Mouse (Mus musculus): ENCODE results near the gene Ttll2.
"Not testable (repeated sequence)": the region's sequence is repeated elsewhere in the genome, so short reads cannot be mapped to it uniquely, and the experiment has no call there.

The Ttll2 gene

DNA sequence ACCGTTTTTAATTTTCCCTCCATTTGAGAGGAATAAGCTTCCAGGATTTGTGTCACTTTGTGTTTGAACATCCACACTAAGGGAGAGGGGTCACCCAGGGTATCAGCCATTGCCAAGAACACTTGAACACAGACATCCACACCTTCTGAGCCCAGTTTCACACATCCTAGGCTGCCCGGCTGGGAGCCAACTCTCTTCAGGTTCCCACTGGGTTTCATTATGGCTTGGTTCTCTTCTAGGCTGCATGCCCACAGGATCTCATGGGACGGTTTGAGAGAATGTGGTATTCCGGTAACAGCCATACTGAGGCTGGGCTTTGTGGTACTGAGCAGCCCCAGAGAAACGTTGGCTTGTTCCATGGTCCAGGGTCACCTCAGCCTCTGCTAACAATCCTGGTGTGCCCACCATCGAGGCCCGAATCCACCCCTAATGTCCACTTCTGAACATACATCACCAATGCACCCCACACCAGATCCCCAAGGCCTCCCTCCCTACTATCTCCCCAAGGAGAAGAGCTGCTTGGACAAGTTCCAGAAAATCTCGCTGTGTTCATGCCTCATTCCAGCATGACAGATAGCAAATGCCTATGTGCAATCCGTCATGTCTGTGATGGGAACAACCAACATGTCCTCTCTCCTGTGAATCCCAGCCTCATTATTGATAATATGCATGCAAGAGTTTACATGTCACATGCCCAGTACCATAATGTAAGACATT, 8.4 kb upstream of the Ttll2 start:
- DNase-seq: not testable (repeated sequence)

DNA sequence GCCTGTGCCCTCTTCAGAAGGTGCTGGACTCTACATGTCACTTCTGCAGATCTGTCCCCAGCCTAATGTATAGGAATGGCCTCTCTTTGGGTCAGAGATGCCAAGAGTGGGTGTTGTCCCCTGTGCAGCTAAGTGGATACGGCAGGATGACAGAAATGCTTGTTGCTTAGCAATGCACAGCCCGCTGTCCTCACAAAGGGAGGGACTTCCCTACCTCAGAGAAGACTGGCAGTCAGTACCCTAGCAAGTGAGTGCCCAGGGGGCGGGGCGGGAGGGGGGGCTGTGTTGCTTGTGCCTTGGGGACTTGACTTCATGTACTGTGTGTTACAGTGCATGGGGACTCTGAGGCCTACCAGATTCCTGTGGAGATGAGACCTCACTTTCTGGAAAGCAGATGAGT, 7.3 kb upstream of the Ttll2 start:
- DNase-seq: not testable (repeated sequence)

DNA sequence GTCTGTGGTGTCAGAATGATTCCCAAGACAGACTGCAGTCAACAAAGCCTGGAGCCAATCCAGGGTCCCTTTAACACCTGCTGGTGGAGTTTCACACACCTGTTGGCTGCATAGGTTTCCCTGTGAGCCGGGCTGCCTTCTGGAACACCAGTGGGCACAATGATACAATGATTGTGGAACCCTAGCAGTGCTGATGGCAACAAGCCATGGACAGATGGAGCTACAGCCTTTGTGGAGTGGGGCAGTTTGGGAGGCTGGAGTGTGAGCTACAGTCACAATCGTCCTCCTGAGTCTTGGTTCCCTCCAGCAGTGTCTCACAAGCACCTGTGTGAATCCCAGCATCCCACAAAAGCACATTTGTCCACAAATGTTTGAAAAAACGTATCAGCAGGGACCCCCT, 3.7 kb downstream of the Ttll2 start:
- not testable (repeated sequence) for DNase-seq

DNA sequence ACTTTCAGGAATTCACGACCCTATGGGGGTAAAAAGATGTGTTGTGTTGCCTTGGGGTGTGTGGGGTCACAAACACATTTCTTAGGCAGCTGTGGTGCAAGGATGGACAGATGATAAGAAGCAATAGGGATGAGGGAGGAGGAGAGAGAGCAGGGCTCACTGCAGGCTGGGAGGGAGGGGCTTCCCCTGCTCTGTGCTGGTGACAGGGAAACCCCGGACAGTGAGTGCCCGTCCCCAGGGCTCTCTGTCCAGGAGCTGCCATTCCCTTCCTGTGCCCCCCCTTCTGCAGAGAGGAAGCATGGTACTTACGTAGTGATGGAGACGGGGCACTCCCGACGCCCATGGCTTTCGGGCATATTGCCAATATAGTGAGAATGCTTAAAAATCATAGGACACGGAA, 15.1 kb downstream of the Ttll2 start:
- not testable (repeated sequence) for DNase-seq

DNA sequence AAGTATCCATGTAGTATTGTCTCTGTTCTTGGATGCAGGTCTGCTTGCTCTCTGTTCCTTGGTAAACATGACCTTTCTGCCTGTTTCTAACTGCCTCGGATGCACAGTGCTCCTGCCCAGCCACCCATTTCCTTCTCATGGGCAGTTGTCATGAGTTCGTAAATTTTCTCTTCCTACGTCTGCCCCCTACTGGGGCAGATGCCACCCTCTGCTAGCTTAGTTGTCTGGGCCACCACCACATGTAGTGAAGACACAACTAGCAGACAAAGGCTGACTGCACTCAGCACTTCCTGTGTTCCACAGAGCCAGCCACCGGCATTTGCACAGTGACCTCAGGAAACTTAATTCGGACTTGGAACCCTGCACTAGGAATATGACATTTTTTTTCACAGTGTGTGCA, 19.8 kb downstream of the Ttll2 start:
- DNase-seq: not testable (repeated sequence)

DNA sequence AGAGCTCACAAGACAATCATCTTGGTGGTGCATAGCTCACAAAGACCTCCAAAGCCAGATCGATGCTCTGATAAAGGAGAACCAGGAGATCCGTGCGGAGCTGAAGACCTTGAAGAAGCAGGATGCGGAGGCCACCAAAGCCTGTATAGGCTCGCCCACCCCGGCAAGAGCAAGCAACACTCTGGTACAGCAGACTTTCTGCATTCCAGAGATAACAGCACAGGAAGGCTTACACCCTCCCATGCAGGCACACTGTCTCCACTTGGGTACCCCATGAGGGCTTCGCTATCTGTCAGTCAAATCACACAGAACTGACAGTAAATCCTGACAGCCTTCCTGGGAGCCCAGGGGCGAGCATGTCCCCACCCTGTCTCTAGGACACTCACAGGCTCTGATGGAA, 26.1 kb downstream of the Ttll2 start:
- DNase-seq: not testable (repeated sequence)

DNA sequence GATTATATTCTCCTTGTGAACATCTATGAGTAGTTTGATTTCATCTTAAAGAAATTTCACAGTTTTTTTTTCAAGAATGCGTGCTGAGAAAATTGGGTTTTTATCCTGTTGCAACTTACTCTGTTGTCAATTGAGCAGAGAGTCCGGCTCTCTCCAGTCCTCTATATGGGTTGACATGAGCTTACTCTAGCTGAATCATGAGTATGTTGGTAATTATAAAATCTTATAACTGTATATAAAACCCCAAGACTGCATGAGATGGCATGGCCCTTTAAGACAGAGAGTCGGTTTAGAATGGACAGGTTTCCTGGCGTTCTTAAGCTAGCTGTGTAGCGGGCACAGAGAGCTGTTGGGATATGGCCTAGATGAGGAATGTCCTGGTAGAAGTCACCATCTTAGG, 28.1 kb downstream of the Ttll2 start, which contains the start of gene Tcp10a:
Gene Tcp10a, plus strand, starts transcription at position 301 of the 400 bp plus-strand sequence.
- DNase-seq: not testable (repeated sequence)

DNA sequence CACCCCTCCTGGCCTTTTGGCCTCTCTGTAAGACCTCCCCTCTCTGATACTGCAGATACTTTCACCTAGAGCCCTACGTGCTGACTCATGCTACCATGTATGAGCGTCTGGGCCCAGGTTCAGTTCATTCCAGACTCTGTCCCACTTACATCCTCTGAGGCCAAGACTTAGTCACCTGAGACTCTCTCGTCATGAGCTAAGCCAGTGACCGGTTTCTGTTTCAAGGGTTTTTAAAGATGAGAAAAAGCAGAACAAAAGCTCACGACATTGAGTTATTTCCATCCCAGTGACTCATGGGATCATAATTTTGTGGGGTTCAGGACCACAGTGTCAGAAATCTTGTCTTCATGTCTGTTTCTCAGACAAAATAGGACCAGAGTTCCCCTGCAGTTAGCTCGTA, 32.7 kb downstream of the Ttll2 start:
- not testable (repeated sequence) for DNase-seq

DNA sequence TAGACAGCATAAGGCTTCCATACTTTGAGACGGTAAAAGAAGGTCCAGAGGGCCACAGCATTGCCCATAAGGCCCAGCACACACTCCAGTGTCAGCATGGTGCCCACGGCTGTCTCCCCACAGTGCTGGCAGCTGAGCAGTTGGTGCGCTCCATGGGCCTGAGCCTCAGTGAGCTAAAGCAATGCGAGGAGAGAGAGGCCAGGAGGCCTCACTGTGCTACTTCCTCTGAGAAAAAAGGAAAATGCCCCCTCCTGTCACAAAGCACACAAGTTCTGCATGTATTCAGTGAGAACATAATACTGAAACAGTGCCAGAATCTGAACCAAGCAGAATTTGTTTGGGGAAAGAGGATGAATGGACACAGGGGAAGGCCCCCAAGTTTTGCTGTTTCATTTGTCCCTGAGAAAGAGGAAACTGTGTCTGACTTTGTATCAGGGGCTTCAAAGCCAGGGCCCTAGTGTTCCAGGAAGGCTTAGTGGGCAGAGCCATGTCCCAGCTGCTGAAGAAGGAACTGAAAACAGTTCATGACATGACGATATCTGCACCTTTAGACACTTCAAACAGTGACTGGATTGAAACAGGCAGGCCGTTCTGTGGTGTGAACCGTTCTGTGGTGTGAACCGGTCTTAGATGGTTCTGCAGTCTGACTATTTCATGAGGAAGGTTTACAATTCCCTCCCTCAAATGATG, 36.7 kb downstream of the Ttll2 start:
- not testable (repeated sequence) for DNase-seq

DNA sequence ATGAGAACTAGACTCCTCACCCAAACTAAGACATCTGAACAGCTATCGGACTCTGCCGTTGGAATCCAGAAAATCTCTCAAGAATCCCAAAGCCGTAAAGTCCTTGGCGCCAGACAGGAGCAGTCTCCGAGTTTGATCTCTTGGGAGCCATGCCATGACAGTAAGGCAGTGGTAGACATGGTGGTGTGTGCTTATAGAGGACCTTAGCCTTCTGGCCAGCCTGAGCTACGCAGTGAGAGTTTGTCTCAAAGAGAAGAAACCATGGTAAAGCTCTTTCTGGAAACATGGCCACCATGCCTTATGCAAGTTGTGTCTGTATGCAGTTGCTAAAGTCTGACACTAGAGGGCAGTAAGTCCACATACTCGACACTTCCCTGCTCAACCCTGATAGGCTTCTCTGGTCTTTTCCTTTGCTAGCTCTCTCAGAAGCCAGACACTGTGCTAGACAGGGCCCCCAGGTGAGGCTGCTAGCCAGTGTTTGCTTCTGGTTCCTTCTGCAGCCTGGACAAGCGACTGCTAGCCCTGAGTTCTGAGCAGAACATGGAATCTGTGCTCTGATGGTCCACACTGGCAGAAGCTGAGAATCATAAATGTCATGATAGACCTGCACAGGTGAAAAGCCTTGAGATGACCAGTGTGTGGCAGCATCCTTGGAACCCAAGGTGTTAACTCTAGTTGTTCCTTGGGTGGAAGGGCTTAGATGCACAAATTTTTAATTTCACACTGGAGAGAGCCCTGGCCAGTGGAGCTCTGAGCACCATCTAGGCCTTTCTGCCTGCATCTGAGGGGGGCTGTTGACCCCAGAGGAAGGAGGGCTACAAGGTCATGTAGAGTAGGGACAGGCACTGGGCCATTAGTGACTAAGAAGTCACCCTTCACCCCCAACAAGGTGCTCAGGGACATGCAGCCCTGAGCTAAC, 46.0 kb downstream of the Ttll2 start:
- peak; percentile 24 for DNase-seq

All from lung, postnatal 14 days (tissue).